Mouse (Mus musculus) kidney, adult 18-20 months (tissue): Measurements from ENCODE around the gene Shc4.

ENCODE experiments used
- DNase-seq: peaks from one replicate; pipeline ENCODE4 v3.0.0; 2021

The Shc4 gene

DNA sequence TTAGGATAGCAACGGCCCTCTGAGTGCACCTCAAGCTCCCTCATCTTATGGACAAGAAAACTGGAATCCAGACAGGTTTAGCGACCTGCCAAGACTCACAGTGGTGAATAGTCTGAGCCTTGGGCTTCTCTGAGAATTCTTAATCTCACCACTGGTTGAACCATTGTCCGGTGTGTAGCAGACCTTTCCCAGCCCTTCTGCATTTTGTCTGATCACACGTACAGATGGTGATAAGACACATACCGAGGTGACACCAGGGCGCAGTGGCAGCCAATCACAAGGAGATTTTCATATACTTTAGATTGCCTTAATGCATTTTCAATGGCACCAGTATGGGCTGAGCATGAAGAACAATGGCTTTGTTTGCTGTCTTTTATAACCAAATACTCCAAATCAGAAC, 95.5 kb downstream of the Shc4 start:
- no peak for DNase-seq

GRCm38 (mm10) chr2:125626536-125626935, 97.4 kb downstream of the Shc4 start:
- peak; percentile 52 for DNase-seq

- DNase-seq, result peak; percentile 98
Observed at GRCm38 (mm10) chr2:125624837-125625351, 99.1 kb downstream of the Shc4 start, which contains the start of gene Cep152. TSS of gene Cep152 (minus strand) at chr2:125625113.

DNA sequence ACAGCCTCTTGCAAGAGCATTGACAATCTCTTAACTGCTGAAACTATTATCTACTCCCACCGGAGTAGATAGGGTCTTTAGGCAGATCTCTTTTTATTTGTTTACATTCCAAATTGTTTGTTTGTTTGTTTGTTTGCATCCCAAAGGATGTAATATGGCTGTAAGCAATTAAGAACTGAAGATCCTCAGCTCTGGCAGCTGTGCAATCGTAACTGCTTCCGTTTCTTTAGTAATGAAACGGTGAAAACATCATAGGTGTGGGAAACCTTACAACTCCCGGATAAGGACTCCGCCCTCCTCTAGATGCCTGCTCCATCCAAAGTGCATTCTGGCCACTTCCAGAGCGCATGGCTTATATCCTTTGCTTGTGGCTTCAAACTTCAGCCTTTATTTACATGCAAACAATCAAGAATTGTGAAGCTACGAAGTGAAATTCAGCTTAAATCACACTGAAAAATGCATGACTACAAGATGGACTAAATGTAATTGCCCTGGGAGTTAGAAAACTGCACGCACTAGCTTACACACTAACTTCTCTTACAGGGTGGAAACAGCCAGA, 99.7 kb downstream of the Shc4 start:
- no peak for DNase-seq

DNA sequence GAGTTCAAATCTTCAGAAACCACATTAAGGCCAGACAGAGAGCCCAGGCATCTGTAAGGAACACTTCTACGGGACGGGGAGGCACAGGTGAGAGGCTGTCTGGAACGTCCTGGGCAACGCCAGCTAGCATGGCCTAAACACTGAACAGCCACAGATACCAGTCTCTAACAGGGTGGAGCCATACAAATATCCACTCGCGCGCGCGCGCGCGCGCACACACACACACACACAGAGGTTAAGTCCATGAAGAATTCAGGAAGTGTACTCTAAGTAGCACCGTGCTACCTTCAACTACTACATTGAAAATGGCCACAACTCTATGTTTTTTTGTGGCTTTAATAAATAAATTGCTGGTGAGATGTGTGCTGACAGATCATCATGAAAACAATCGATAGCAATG, 100.7 kb downstream of the Shc4 start:
- DNase-seq, result no peak

DNA sequence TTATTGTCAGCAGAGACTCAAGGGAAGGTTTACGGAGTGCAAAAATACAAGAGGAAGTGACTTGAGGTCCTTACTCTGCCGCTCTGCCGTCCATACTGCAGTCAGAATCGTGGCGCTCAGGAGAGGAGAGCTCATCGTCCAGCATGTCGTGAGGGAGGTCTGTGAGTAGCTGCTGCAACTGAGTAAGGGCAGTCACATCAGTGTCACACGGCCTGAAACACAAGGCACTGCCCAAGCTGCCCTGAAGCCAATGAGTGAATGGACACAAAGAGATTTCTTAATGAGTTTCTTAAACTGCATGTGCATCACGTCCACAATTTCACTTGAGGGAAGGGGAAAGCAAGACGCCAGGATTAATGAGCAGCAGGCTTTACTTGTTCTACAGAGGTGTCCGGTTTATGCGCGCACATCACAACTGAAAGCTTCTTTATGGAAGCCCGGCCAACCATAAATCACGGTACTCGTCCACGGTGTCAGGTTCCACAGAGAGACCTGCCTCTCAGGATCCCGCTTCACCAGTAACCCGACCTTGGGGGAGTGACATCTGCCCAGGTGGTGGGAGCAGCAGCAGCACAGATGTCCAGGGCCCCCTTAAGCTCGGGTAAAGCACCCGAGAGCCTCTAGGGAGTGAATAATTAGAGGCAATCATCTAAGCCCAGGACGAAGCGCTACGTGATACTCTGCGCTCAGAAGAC, 103.6 kb downstream of the Shc4 start:
- no peak for DNase-seq

DNA sequence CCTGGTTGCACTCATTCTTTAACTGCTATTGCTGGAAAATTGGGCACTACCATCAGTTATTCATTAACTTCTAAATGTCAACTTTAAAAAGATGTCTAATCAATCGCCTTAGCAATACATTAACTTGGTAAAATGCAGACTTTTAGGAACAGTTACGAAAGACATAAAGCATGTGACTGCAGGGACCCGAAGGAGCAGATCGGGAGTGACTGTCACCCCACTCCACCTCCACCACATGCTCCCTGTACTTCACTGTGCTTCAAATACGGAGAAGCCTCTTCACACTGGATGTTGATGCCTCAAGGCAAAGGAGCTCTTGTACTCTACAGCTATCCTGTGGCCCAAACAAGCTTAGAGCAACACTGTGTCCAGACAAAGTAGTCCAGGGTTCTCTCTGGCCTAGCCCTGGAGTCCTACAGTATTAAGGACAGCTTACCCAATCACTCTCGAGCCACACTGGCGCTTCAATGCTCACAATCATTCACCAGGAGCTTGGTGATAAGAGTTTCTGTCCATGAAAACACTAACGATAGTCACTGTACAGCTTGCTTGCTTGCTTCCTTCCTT, 108.0 kb downstream of the Shc4 start:
- no peak for DNase-seq

DNA sequence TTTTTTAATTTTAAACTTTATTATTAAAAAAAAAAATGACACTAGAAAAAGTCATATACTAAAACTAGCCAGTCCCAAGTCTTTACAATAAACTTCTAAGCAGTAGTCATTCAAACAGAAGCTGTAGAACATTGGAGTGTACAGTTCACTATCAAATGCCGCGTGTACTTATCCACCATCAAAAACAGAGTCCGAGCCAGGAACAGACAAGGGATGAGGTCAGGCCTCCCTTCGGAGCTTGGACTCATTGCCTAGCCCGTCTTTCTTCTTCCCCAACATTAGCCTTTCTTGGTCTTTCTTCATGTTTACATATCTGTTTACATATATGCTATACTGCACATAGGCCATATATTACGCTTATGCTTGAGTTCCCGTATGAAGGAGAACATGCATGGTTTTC, 108.5 kb downstream of the Shc4 start:
- no peak for DNase-seq

GRCm38 (mm10) chr2:125606220-125606845, 117.6 kb downstream of the Shc4 start:
- DNase-seq, result no peak

GRCm38 (mm10) chr2:125604646-125605045, 119.3 kb downstream of the Shc4 start:
- DNase-seq, result peak; percentile 52

DNA sequence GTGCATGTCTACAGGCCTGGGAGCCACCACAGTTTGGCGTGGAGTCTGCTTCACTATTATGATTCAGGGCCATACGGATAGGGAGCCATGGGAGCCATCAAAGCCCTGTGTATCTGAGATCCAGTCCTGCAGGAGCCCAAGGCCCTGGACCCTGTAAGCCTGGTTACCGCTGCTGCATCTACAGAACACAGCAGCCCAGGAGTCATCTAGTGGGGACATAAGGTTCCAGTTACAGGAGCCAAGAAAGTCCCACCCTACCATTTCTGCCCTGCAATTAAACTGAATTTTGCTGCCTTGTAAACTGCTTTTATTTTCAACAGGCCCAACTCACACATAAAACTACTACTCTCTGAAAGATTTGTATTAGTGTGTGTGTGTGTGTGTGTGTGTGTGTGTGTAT, 121.0 kb downstream of the Shc4 start:
- no peak for DNase-seq

- DNase-seq, result no peak
Observed at GRCm38 (mm10) chr2:125598958-125599357, 125.0 kb downstream of the Shc4 start.

- no peak for DNase-seq
Observed at GRCm38 (mm10) chr2:125598251-125598650, 125.7 kb downstream of the Shc4 start.

DNA sequence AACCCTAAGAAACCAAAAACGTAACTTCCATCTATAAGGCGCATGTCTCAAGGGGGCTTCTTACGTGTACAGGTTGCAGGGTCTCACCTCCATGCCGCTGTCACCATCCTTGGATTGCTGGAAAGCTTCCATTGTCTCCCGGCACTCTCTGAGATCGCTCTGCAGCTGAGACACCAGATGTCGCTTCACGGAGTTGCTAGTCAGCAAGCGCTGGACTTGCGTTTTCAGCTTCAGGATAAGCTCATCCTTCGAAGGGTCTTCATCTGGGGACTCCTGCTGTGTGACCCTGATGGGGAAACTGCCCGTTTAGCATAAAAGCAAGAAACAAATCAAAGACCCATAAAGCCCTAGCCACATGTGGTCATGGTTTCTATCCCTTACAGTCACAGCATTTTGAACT, 129.2 kb downstream of the Shc4 start:
- DNase-seq, result no peak

DNA sequence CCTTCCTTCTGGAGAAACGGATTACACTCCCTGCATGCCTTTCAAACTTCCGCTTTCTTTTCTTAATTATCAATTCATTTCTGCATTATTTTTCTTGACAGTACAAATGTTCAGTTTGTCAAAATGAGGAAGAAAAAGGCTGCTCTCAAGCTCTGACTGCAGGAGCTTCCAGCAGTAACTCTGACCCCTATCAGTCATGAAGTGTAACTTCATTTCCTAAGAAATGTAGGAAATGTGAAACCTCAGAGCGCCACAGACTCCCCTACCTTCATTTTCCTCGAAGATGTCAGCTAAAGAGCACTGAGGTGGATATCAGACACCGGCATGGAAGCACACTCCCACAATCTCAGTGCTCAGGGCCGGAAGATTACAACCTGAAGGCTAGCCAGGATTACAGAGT, 129.9 kb downstream of the Shc4 start:
- no peak for DNase-seq

DNA sequence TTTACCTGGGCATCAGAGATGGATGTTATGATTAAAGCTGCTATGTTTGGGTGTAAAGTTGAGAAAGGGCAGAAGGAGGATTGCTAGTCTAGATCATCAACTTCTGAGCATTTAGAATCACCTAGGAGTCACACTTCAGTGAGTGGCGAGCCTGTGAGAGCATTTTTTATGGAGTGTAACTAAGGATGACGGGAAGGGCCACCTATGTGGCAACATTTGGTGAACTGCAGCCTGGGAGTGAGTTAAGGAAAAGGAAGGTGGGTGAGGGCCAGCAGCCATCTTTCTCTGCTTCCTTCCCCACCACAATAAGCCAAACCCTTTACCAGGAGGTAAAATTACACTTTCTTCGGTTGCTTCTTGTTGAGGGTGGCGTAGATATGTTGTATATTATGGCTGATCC, 132.1 kb downstream of the Shc4 start:
- no peak for DNase-seq

DNA sequence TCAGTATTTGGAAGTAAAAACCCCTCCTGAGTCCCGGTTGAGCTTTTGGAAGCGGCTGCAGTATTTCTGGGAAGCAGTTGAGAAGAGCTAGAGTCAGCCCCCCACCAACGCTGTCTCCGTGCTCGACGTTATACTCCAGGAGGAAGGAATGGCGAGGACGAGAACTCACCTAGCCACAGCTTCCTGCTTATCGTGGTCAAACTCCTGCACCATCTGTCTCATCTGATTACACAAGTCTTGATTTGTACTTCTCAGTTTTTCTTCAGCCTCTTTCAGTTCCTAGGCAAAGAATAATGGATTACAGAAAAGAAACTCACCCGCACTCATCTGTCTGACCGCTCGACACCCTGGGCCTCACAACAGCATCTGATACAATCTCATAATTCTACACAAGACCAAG, 134.7 kb downstream of the Shc4 start:
- DNase-seq, result no peak

DNA sequence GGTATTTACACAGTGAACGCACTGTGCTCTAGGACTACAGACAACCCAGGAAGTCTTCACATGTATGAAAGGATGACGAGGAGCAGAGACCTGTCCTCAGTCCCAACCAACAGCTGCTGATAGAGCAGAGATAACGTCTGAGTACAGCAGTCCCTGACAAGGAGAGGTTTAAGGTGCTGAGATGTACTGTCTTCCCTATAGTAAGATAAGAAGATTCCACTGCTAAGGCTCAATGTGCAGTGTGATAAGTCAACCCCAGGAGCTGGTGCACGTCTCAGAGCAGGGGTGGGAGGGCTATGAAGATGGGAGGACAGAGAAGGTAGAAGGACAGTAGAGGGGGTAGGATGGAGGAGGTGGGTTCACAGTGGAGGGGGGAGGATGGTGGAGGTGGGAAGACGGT, 142.9 kb downstream of the Shc4 start:
- no peak for DNase-seq

DNA sequence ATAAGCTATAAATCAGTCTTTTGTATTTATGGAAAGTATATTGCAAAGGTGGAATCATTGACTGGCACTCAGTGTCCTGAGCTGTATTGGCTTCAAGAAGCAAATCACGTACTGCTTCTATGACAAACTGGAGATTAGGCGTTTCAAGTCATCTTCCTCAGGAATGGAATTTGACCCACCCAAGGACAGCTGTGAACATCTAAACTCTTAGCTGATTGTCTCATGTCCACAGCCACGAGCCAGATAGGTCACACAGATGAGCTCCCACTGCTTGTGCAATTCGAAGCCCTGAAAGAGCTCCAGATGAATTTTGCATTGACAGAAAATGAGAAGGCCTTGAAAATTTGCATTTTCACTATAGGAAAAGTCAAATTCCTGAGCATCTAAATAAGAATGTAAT, 146.3 kb downstream of the Shc4 start:
- no peak for DNase-seq
